Mouse (Mus musculus) midbrain, embryonic 10.5 days (tissue): ENCODE measurements around the gene Tmem260. TPM values are rescaled to one million over a fixed set of nuclear protein-coding genes. Genes with fewer than 3 reads are reported as not detected.
"Not testable (repeated sequence)": the region's sequence is repeated elsewhere in the genome, so short reads cannot be mapped to it uniquely, and the experiment has no call there.

Experiments used
- DNase-seq: peaks from one replicate; pipeline ENCODE4 v3.0.0-alpha.2; 2017; ENCODE audit warnings: low spot score
- H3K27ac ChIP-seq: fragments of 300-500 bp; sonication (generic); replicated peaks from 2 replicates; pipeline ENCODE4 v1.5.1; 2016; ENCODE audit warnings: mild to moderate bottlenecking
- H3K27me3 ChIP-seq: fragments of 300-500 bp; sonication (generic); 2 replicates; pipeline ENCODE4 v1.6.1; 2016; ENCODE audit warnings: low read depth, mild to moderate bottlenecking; ENCODE audit not compliant: poor library complexity, severe bottlenecking
- H3K36me3 ChIP-seq: fragments of 300-500 bp; sonication (generic); 2 replicates; pipeline ENCODE4 v1.6.1; 2016; ENCODE audit warnings: mild to moderate bottlenecking, moderate library complexity
- H3K4me1 ChIP-seq: fragments of 300-500 bp; sonication (generic); 2 replicates; pipeline ENCODE4 v1.6.1; 2016
- H3K4me3 ChIP-seq: fragments of 300-500 bp; sonication (generic); 2 replicates; pipeline ENCODE4 v1.5.1; 2016; ENCODE audit warnings: mild to moderate bottlenecking, moderate library complexity
- H3K9me3 ChIP-seq: fragments of 300-500 bp; sonication (generic); replicated peaks from 2 replicates; pipeline ENCODE4 v1.6.1; 2016; ENCODE audit warnings: mild to moderate bottlenecking
- WGBS: fragments of 180-500 bp; shearing (Covaris S2); methylation state at CpG from one replicate; pipeline ENCODE4 v1.1.7; 2016; 5-methylcytosine and 5-hydroxymethylcytosine counted together
- polyA plus RNA-seq: library from polyadenylated mRNA; unstranded; fragments of >200 nt; fragmentation: Nextera tagmentation; extraction: Ambion mirVana; gene quantifications from 2 replicates; pipeline ENCODE4 v1.2.1, GENCODE M21; 2016

Tmem260 gene
- polyA plus RNA-seq, 1 experiment from 2014 or later: 19.3 TPM

DNA sequence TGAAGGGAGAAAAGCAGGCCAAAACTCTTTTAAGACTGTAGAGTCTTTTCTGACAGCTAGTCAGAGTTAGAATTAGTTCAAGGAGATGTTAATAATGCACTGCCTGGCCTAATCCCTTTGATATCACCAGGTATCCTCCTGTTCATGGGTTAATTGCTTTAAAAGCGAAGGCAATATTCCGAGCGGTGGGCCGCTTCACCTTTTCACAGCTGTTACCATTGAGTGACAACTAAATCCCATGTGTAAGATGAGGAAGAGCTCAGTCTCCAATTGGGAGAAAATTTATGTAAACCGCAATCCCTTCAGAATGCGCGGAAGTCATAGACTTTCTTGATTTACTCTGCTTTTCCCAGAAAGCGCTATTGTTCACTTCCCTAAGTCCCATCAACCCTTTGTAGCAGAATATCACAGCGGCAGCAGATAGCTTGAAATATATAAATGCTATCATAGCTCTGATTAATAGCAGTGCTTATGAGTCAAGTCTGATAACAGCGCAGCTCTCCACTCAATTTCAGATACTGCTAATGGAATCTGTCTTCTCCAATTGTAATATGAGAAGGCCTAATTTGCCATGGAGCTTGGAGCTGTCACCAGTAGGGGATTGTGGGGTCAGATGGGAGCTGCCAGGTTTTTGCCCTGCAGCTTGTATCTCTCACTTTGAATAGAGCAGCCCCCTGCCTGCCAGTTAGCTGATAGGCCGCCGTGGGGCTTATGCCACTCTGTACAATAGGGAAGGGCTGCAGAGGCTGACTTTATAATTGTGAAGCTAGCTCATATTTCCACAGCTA is 10.6 kb downstream of the Tmem260 start:
- Histone ChIP-seq H3K27me3 (no peaks in the 10 kb centered on the region), H3K4me3 (peak overlapping the region; percentile 9; the same call in 1 of the 2 replicates), H3K27ac (no peak overlapping the region), H3K9me3 (no peaks in the 10 kb centered on the region), H3K36me3 (peaks cover 19% of the 10 kb centered on the region), H3K4me1 (peaks cover 58% of the 10 kb centered on the region)
- 51% methylated on average over 12 of the region's 12 CpGs for WGBS
- DNase-seq: peak; percentile 66

DNA sequence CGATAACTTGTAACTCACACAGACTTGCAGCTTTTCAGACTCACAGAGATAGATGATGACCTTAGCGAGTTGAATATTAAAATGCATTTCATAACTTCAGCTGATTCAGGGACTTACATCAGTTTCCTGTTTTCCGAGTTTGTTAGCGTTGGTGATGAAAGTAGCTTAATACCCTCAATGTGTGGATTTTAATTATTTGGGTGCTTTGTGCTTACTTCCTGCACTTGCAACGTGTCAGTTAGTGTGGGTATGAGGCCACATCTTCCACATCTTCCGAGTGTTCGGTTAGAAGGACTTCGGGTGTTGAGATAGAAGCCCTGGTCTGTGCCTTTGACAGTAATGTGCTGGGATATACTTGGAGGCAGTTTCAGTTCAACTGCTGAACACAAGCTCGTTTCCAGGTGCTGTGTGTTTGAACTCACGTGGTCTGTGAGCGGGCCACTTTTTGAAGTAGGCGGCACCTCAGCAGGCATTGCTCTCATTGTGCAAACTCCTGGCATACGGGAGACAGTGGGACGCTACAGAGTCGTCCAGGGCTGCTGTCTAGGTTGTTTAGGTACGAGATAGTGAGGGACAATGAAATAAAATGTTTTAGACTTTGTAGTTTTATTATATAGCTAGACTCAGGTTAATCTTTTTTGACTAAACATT is 11.5 kb downstream of the Tmem260 start:
- 84% methylated on average over 16 of the region's 16 CpGs for WGBS

DNA sequence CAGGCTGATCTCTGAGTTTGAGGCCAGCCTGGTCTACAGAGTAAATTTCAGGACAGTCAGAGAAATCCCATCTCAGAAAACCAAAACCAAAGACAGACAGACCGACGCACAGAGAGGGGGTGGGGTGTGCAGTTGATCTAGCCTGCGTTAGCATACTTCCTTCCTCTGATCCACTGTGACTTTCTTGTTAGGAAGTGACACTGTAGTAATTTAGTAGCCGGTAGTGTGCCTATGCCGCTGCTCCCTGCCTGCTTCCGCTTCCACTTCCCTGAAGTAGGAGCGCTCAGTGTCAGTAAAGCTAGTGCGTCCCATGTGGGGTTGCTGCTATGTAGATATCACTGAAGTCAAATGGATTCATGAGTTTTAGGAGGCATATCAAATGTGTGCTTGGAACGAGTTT is 13.0 kb downstream of the Tmem260 start:
- no peak for DNase-seq
- 90% methylated on average over 9 of the region's 9 CpGs for WGBS
- H3K4me1 ChIP-seq: peaks cover 42% of the 10 kb centered on the region
- no peaks in the 10 kb centered on the region for H3K27me3 ChIP-seq
- no peak overlapping the region for H3K4me3 ChIP-seq
- H3K36me3 ChIP-seq: peaks cover 10% of the 10 kb centered on the region; the same call in 1 of the 2 replicates
- H3K27ac ChIP-seq: no peak overlapping the region
- no peaks in the 10 kb centered on the region for H3K9me3 ChIP-seq

More for the DNA sequence above, 11.5 kb downstream of the Tmem260 start:
- Histone ChIP-seq H3K27ac (peak overlapping the region; percentile 38), H3K27me3 (no peaks in the 10 kb centered on the region), H3K4me1 (peaks cover 51% of the 10 kb centered on the region), H3K36me3 (peaks cover 10% of the 10 kb centered on the region; the same call in 1 of the 2 replicates), H3K4me3 (no peak overlapping the region), H3K9me3 (no peaks in the 10 kb centered on the region)
- DNase-seq: no peak

DNA sequence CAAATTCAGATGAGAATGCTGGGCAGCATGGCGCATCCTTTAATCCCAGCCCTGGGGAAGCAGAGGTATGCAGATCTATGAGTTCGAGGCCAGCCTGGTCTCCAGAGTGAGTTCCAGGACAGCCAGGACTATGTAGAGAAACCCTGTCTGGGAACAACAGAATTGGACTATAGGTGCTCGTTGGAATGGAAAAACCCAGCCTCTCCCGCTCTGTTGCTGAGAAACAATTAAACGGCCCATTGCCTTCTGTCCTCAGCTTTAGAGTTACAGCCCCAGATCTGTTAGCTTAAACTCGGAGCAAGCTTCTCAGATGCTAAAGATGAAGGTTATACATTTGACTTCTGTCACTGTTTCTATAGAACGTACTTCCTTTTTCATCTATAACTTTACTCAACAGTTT is 22.4 kb downstream of the Tmem260 start:
- Histone ChIP-seq H3K27me3 (no peaks in the 10 kb centered on the region), H3K36me3 (peaks cover 15% of the 10 kb centered on the region; the same call in 1 of the 2 replicates), H3K9me3 (no peaks in the 10 kb centered on the region), H3K4me1 (peaks cover 4% of the 10 kb centered on the region; the same call in 1 of the 2 replicates), H3K27ac (no peak overlapping the region), H3K4me3 (no peak overlapping the region)
- 51% methylated on average over 7 of the region's 7 CpGs for WGBS
- DNase-seq: no peak

DNA sequence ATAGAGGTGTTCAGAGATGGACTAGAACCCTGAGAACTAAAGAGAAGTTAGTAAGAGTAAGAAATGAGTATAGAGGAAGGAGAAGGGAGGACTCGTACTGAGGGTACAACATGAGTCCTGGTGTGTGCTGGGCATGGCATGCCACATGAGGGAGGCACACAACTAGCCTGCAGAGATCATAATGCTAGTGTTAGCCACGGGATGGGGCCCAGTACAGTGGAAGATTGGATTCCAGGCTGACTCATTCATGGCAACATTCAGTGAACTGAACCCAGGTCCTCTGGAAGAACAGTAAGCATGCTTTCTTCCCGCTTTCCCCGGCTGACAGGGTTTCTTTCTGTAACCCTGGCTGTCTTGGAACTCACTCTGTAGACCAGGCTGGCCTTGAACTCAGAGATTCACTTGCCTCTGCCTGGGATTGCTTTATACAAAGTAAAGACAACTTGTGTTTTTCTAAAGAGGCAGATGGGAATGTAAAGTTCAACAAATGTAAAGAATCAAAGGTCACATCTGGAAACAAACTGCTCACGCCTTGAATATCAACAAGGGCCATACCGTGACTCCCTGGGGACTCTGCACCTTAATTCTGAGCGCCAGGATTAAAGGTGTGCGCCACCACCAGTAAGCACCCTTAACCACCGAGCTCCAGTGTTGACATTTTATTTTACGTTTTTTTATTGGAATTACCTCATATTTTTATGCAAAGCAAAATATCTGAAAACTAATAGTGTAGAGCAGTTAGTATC is 25.0 kb downstream of the Tmem260 start:
- peaks cover 15% of the 10 kb centered on the region; the same call in 1 of the 2 replicates for H3K36me3 ChIP-seq
- H3K27me3 ChIP-seq: no peaks in the 10 kb centered on the region
- DNase-seq: no peak
- peaks cover 22% of the 10 kb centered on the region for H3K4me1 ChIP-seq
- no peak overlapping the region for H3K27ac ChIP-seq
- WGBS: 86% methylated on average over 10 of the region's 10 CpGs
- H3K9me3 ChIP-seq: no peaks in the 10 kb centered on the region
- H3K4me3 ChIP-seq: no peak overlapping the region

DNA sequence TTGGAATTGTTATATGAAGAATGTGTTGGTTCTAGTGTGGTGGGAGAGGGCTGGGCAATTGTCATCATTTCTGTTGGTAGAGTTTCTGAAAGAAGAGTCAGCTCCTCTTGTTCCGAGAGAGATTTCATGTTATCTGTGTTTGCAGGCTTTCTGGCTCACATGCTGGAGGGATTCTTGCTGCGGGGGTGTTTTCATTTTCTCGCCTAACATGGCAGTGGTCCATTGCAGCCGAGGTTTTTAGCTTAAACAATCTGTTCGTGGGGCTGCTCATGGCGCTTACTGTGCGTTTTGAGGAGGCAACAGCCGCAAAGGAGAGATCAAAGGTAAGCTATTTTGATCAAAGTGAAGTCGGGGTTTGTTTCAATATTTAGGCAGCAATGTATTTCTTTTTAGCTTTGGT is 26.3 kb downstream of the Tmem260 start:
- 92% methylated on average over 9 of the region's 9 CpGs for WGBS
- 0 out of 2 replicates have a peak, but pooled peaks cover 4% of the 10 kb centered on the region for H3K36me3 ChIP-seq

DNA sequence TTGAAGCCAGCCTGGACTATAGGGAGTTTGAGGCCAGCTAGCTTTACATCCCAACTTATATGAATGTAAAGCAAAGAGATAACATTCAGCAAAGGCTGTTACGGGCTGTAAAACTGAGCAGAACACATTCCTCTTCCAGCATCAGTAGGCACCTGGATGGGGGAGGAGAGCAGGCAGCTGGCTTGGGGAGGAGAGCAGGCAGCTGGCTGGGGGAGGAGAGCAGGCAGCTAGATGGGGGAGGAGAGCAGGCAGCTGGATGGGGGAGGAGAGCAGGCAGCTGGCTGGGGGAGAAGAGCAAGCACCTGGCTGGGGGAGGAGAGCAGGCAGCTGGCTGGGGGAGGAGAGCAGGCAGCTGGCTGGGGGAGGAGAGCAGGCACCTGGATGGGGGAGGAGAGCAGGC is 29.4 kb downstream of the Tmem260 start:
- peak; percentile 30 for DNase-seq
- 86% methylated on average over 1 of the region's 1 CpGs for WGBS
- Histone ChIP-seq H3K27ac (peak overlapping the region; percentile 77), H3K4me1 (peaks cover 32% of the 10 kb centered on the region), H3K36me3 (peaks cover 24% of the 10 kb centered on the region), H3K27me3 (no peaks in the 10 kb centered on the region), H3K9me3 (no peaks in the 10 kb centered on the region), H3K4me3 (no peak overlapping the region)

More for the DNA sequence above, 26.3 kb downstream of the Tmem260 start:
- no peaks in the 10 kb centered on the region for H3K27me3 ChIP-seq
- H3K4me3 ChIP-seq: no peak overlapping the region
- H3K9me3 ChIP-seq: no peaks in the 10 kb centered on the region
- DNase-seq: no peak
- no peak overlapping the region for H3K27ac ChIP-seq
- peaks cover 29% of the 10 kb centered on the region for H3K4me1 ChIP-seq

DNA sequence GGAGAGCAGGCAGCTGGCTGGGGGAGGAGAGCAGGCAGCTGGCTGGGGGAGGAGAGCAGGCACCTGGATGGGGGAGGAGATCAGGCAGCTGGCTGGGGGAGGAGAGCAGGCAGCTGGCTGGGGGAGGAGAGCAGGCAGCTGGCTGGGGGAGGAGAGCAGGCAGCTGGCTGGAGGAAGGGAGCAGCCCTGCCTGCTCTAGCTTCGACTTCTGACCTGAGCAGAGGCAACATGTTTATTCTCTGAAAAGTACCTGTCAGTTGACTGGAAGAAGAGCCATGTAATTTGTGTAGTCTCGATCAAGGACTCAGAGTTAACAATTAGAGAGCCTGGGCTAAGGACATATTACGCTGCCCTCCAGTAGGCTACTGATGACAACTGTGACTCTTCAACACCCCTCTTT is 29.9 kb downstream of the Tmem260 start:
- DNase-seq, H3K9me3 ChIP-seq, H3K4me3 ChIP-seq, H3K27me3 ChIP-seq: not testable (repeated sequence)
- peak overlapping the region; percentile 77 for H3K27ac ChIP-seq
- peaks cover 24% of the 10 kb centered on the region for H3K36me3 ChIP-seq
- peaks cover 32% of the 10 kb centered on the region for H3K4me1 ChIP-seq
- whole genome bisulfite sequencing: 68% methylated on average over 3 of the region's 3 CpGs

DNA sequence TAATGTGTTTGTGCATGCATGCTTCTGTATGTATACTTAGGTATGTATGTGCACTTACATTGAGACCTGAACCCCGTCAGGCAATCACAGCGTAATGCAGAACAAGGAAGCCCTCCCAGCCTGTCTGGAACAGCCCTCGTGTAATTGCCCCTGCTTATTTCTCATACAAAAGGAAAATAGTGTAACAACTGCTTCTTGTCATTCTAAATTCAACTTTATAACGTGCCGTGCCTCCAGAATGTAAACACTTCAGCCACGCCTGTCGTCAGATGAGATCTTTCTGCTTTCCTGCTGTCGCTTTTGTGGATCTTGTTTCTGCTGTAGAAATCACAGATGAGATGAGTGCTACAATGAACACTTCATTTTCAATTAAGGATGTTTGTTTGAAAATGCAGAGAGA is 30.4 kb downstream of the Tmem260 start:
- Histone ChIP-seq H3K27me3 (no peaks in the 10 kb centered on the region), H3K36me3 (peaks cover 24% of the 10 kb centered on the region), H3K9me3 (no peaks in the 10 kb centered on the region), H3K4me1 (peaks cover 32% of the 10 kb centered on the region), H3K4me3 (no peak overlapping the region), H3K27ac (peak overlapping the region; percentile 77)
- DNase-seq: no peak
- WGBS: 81% methylated on average over 8 of the region's 8 CpGs

DNA sequence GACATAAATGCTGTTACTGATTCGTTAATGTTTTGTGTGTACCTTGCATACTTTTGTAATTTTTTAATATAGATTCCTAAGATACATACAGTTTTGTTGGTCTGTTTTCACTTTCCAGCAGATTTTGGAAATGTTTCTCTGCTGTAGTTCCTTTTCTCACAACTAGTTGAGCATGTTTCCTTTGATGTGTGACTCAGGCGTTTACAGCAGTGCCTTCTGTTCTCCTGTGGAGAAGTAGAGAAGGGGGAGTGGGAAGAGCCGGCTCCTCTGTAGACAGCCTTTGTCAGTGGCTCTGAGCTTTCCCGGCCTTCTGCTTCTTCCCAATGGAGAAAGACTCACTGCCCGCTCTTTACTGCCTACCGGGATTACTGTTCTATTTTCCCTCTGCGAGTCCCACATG is 35.7 kb downstream of the Tmem260 start:
- Histone ChIP-seq H3K4me1 (peaks cover 9% of the 10 kb centered on the region; the same call in 1 of the 2 replicates), H3K9me3 (no peaks in the 10 kb centered on the region), H3K36me3 (peaks cover 24% of the 10 kb centered on the region), H3K27ac (no peak overlapping the region), H3K27me3 (no peaks in the 10 kb centered on the region), H3K4me3 (no peak overlapping the region)
- WGBS: 37% methylated on average over 7 of the region's 7 CpGs
- DNase-seq: no peak

DNA sequence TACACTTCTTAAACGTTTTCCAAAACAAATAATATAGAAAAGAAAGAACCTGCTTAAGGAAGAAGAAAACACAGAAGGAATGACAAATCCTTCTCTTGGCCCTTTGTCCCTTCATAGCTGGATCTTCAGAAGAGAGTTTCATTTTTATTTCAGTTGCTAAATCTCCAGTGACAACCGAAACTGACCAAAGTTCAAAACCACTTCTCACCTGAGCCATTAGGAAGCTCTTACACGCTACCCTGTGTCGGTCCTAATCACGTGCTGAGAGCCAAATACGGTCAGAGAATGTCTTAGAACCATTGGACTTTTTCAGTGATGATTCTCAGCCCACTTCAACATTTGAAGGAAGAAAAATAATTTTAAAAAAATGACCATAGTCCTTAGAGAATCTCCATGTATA is 36.8 kb downstream of the Tmem260 start:
- Histone ChIP-seq H3K36me3 (peaks cover 21% of the 10 kb centered on the region), H3K9me3 (no peaks in the 10 kb centered on the region), H3K4me1 (0 out of 2 replicates have a peak, but pooled peaks cover 5% of the 10 kb centered on the region), H3K27ac (no peak overlapping the region), H3K4me3 (no peak overlapping the region), H3K27me3 (no peaks in the 10 kb centered on the region)
- 90% methylated on average over 6 of the region's 6 CpGs for WGBS
- no peak for DNase-seq

DNA sequence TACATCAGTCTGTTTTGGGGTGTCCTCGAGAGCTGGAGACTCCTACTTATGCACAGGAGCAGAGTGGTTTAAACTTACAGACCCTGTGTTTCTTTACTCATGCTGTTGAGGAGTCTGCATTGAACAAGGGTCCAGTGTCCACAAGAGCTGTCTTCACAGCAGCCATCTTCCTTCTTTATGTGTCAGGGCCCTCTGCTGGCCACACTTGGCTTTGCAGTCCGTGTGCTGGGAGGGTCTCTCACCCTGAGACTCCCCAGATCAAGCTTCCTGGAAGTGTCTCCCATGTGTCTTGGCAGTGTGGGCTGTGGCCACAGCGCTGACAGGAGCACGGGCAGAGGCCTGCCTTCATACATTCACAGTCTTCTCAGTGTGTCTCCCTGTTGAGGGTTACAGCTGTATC is 48.0 kb downstream of the Tmem260 start:
- Histone ChIP-seq H3K27me3 (no peaks in the 10 kb centered on the region), H3K27ac (no peak overlapping the region), H3K36me3 (peaks cover 14% of the 10 kb centered on the region), H3K9me3 (no peaks in the 10 kb centered on the region), H3K4me3 (no peak overlapping the region), H3K4me1 (peaks cover 8% of the 10 kb centered on the region)
- DNase-seq: peak; percentile 66
- 14% methylated on average over 4 of the region's 4 CpGs for WGBS
